Mouse (Mus musculus) neural tube, embryonic 13.5 days (tissue): ENCODE results near the gene Cxcl10. TPM values are rescaled to one million over a fixed set of nuclear protein-coding genes. Genes with fewer than 3 reads are reported as not detected.

Experiments used
- ATAC-seq: fragments of 200-750 bp; cut with Nextera tagmentation; 2 replicates; pipeline ENCODE4 v1.8.0; 2017; ENCODE audit warnings: low read depth, mild to moderate bottlenecking, moderate TSS enrichment, moderate library complexity
- H3K27ac ChIP-seq: fragments of 300-500 bp; sonication (generic); replicated peaks from 2 replicates; pipeline ENCODE4 v1.5.1; 2015; ENCODE audit warnings: moderate library complexity, mild to moderate bottlenecking, inconsistent platforms
- H3K27me3 ChIP-seq: fragments of 300-500 bp; sonication (generic); 2 replicates; pipeline ENCODE4 v1.6.1; 2015; ENCODE audit warnings: mild to moderate bottlenecking, inconsistent platforms
- H3K36me3 ChIP-seq: fragments of 300-500 bp; sonication (generic); 2 replicates; pipeline ENCODE4 v1.6.1; 2015; ENCODE audit warnings: mild to moderate bottlenecking, inconsistent platforms
- H3K4me1 ChIP-seq: fragments of 300-500 bp; sonication (generic); replicated peaks from 2 replicates; pipeline ENCODE4 v1.6.1; 2015; ENCODE audit warnings: inconsistent platforms
- H3K4me2 ChIP-seq: fragments of 300-500 bp; sonication (generic); 2 replicates; pipeline ENCODE4 v1.6.1; 2015; ENCODE audit warnings: inconsistent platforms, mild to moderate bottlenecking, moderate library complexity
- H3K4me3 ChIP-seq: fragments of 300-500 bp; sonication (generic); 2 replicates; pipeline ENCODE4 v1.5.1; 2015; ENCODE audit warnings: mild to moderate bottlenecking, inconsistent platforms
- H3K9ac ChIP-seq: fragments of 300-500 bp; sonication (generic); 2 replicates; pipeline ENCODE4 v1.6.1; 2015; ENCODE audit warnings: moderate library complexity, mild to moderate bottlenecking, inconsistent platforms
- H3K9me3 ChIP-seq: fragments of 300-500 bp; sonication (generic); 2 replicates; pipeline ENCODE4 v1.6.1; 2016; ENCODE audit warnings: inconsistent platforms
- WGBS: fragments of 180-500 bp; shearing (Covaris S2); methylation state at CpG from one replicate; pipeline ENCODE4 v1.1.7; 2015; 5-methylcytosine and 5-hydroxymethylcytosine counted together
- polyA plus RNA-seq: library from polyadenylated mRNA; unstranded; fragments of >200 nt; fragmentation: Nextera tagmentation; extraction: Ambion mirVana; gene quantifications from 2 replicates; pipeline ENCODE4 v1.2.1, GENCODE M21; 2015

The Cxcl10 gene
- polyA plus RNA-seq, 1 experiment from 2014 or later, result 1.0 TPM

GRCm38 (mm10) chr5:92309681-92310511, 38.8 kb downstream of the Cxcl10 start, which contains the start of gene Sdad1:
Gene Sdad1, minus strand, starts transcription at chr5:92310479.
- no peaks in the 10 kb centered on the region for H3K9me3 ChIP-seq
- H3K36me3 ChIP-seq, result peaks cover 9% of the 10 kb centered on the region
- WGBS, result 2% methylated on average over 41 of the region's 41 CpGs
- peak within 1 kb of the TSS; percentile 54; the same call in 1 of the 2 replicates for H3K27ac ChIP-seq
- H3K4me3 ChIP-seq, result peak within 1 kb of the TSS; percentile 88
- H3K4me1 ChIP-seq, result peaks cover 18% of the 10 kb centered on the region
- peak within 1 kb of the TSS; percentile 88 for H3K4me2 ChIP-seq
- peak within 1 kb of the TSS; percentile 85 for H3K9ac ChIP-seq
- no peaks in the 10 kb centered on the region for H3K27me3 ChIP-seq
- ATAC-seq, result peak; percentile 93

GRCm38 (mm10) chr5:92304291-92304690, 44.4 kb downstream of the Cxcl10 start:
- Histone ChIP-seq H3K36me3 (peaks cover 63% of the 10 kb centered on the region), H3K4me3 (no peak overlapping the region), H3K4me2 (no peak overlapping the region), H3K27ac (no peak overlapping the region), H3K4me1 (peaks cover 12% of the 10 kb centered on the region), H3K9me3 (no peaks in the 10 kb centered on the region), H3K27me3 (no peaks in the 10 kb centered on the region), H3K9ac (no peak overlapping the region)
- no peak for ATAC-seq
- 89% methylated on average over 3 of the region's 3 CpGs for WGBS

- Histone ChIP-seq H3K9ac (no peak overlapping the region), H3K36me3 (peaks cover 81% of the 10 kb centered on the region), H3K9me3 (no peaks in the 10 kb centered on the region), H3K4me2 (no peak overlapping the region), H3K27ac (no peak overlapping the region), H3K4me3 (no peak overlapping the region), H3K4me1 (no peaks in the 10 kb centered on the region), H3K27me3 (no peaks in the 10 kb centered on the region)
- no peak for ATAC-seq
- 93% methylated on average over 13 of the region's 13 CpGs for WGBS
Measured at GRCm38 (mm10) chr5:92302149-92302840, 46.4 kb downstream of the Cxcl10 start.

Other genes starting within 250 kb of the Cxcl10 start
- 45.7 and 49.3 TPM in 2 replicates for gene Uso1, start 211.0 kb downstream of the Cxcl10 start, polyA plus RNA-seq
- gene U90926, start 133.5 kb downstream of the Cxcl10 start, polyA plus RNA-seq, result not detected in 2 replicates
- 0.21 and 0.67 TPM in 2 replicates for gene Ppef2, start 92.6 kb downstream of the Cxcl10 start, polyA plus RNA-seq
- gene Naaa, start 70.7 kb downstream of the Cxcl10 start, polyA plus RNA-seq, result 14.3 and 14.6 TPM in 2 replicates
- 26.1 and 28.2 TPM in 2 replicates for gene Sdad1, start 38.4 kb downstream of the Cxcl10 start, polyA plus RNA-seq
- not detected in 2 replicates for gene Cxcl9, start 20.8 kb downstream of the Cxcl10 start, polyA plus RNA-seq
- gene Art3, start 17.1 kb downstream of the Cxcl10 start, polyA plus RNA-seq, result 12.4 and 13.1 TPM in 2 replicates
- 43.7 and 50.4 TPM in 2 replicates for gene Nup54, start 86.3 kb upstream of the Cxcl10 start, polyA plus RNA-seq
- gene Scarb2, start 157.9 kb upstream of the Cxcl10 start, polyA plus RNA-seq, result 18.8 and 18.9 TPM in 2 replicates
- 0.59 TPM in 1 of 2 replicates, not detected in the other for gene Fam47e, start 206.2 kb upstream of the Cxcl10 start, polyA plus RNA-seq